Mouse (Mus musculus) bone marrow, adult 2 months (tissue): ENCODE data around the gene Col6a4.

Experiments
- CTCF ChIP-seq: fragments of 200-500 bp; IDR thresholded peaks from 2 replicates; pipeline ENCODE4 v1.5.1; 2011; ENCODE audit warnings: low read length, control low read depth; ENCODE audit not compliant: control insufficient read depth, insufficient read depth
- POLR2A ChIP-seq: fragments of 200-500 bp; IDR thresholded peaks from 2 replicates; pipeline ENCODE4 v1.6.1; 2011; ENCODE audit warnings: low read depth, mild to moderate bottlenecking, control low read depth, low read length, borderline replicate concordance; ENCODE audit not compliant: control insufficient read depth

DNA sequence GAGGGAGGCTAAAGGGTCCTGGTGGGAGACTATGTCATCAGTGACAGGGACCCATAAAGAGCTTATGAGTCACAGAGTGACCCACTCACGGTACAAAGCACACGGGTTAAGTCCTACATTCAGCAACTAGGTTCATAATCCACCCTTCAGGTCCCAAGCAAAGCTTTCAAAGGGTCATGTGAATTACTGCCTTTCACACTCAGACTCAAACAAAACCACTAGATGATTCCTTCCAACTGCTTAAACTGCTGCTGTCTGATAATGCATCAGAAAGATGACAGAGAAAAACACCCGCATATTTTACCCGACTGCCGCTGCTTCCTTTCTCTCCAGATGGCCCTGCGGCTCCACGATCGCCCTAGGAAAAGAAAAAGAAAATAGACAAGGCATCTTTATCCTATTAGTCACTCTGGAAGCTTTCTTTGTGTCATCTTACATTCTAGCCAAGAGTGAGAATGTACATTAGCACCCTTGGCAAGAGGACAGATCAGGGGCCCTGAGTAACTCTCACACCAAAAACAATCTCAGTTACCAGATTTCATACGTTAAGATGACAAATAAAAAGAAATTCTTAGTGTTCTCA lies 52.6 kb downstream of the Col6a4 start:
- no peak for TF ChIP-seq CTCF
- TF ChIP-seq POLR2A = no peak
